Mouse (Mus musculus) lung, embryonic 14.5 days (tissue): ENCODE measurements at regions not wholly inside any gene's neighbourhood (a gene's known extent, or its start where the extent isn't known, plus 50 kb on each side); places are given as distances from the start of the nearest gene placed in this dataset.
A peak's percentile ranks its signal among the peaks of the same experiment; 100 is the strongest.

Experiments
- ATAC-seq: fragments of 200-750 bp; cut with Nextera tagmentation; 2 replicates; pipeline ENCODE4 v1.8.0; 2017; ENCODE audit warnings: mild to moderate bottlenecking, moderate TSS enrichment, moderate library complexity; ENCODE audit not compliant: insufficient read depth
- DNase-seq: peaks from one replicate; pipeline ENCODE4 v3.0.0-alpha.2; 2015
- H3K27ac ChIP-seq: fragments of 300-500 bp; sonication (generic); 2 replicates; pipeline ENCODE4 v1.5.1; 2014; ENCODE audit warnings: low read depth, mild to moderate bottlenecking, moderate library complexity
- H3K27me3 ChIP-seq: fragments of 300-500 bp; sonication (generic); 2 replicates; pipeline ENCODE4 v1.6.1; 2014; ENCODE audit warnings: low read length, control low read depth; ENCODE audit not compliant: insufficient read depth
- H3K36me3 ChIP-seq: fragments of 300-500 bp; sonication (generic); 2 replicates; pipeline ENCODE4 v1.6.1; 2014; ENCODE audit warnings: control low read depth; ENCODE audit not compliant: insufficient read depth
- H3K4me1 ChIP-seq: fragments of 300-500 bp; sonication (generic); 2 replicates; pipeline ENCODE4 v1.6.1; 2014; ENCODE audit warnings: antibody characterized with exemption, control low read depth; ENCODE audit not compliant: insufficient read depth
- H3K4me2 ChIP-seq: fragments of 300-500 bp; sonication (generic); 2 replicates; pipeline ENCODE4 v1.6.1; 2014; ENCODE audit warnings: mild to moderate bottlenecking
- H3K4me3 ChIP-seq: fragments of 300-500 bp; sonication (generic); 2 replicates; pipeline ENCODE4 v1.5.1; 2014; ENCODE audit warnings: low read depth, low read length
- H3K9ac ChIP-seq: fragments of 300-500 bp; sonication (generic); 2 replicates; pipeline ENCODE4 v1.6.1; 2014
- H3K9me3 ChIP-seq: fragments of 300-500 bp; sonication (generic); 2 replicates; pipeline ENCODE4 v1.6.1; 2016; ENCODE audit warnings: low read depth, low read length, control low read depth
- CTCF ChIP-seq: IDR thresholded peaks from 2 replicates; pipeline ENCODE4 v1.5.1; 2016; ENCODE audit warnings: antibody characterized with exemption, low read depth
- WGBS: fragments of 180-500 bp; shearing (Covaris S2); extraction: QIAGEN DNeasy Blood & Tissue Kit; methylation state at CpG from one replicate; pipeline ENCODE4 v1.1.7; 2014; 5-methylcytosine and 5-hydroxymethylcytosine counted together

DNA sequence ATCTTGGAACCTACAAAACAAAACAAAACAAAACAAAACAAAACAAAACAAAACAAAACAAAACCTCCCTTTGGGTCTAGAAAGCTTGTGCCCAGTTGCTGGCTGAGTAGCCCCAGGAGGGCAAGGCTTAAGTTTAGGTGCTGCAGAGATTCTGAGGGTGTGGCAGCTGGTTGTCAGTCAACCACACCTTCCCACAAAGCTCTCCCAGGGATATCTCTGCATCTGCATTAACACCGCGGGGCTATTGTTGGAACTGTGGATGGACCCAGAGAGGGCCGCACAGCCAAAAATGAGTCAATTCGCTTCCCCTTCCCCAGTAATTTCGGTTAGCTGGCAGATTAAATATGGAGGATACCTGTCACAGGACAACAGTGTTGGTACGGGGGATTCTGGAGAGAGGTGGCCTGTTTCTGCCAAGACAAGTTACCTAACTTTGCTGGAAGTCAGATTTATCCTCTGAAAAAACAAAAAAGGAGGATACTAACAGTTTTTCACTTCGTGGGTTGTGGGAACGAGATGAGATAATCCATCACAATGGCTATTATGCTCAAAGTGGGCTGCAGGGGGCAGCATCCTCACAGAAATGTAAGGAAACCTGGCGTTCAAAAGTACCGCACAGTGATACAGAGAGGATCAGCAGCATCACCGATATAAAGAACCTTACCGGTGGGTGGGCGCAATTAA is 96.7 kb downstream of the 1500009L16Rik start:
- peak; percentile 21; the same call in 1 of the 2 replicates for ATAC-seq
- H3K27me3 ChIP-seq = no peaks in the 10 kb centered on the region

DNA sequence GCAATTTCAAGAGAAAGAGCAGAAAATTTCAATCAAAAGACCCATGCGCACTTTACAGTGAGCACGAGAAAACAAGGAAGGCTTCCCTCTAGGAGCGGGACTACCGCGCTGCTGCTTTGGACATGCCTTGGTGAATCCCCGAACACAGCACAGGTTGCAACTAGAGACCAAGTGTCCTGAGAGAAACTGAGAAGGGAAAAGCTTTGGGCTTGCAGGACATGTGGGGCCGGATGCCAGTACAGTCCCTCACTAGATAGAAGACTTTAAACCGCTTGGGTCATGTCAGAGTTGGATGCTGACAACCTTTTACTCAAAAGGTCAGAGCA is 97.2 kb downstream of the 1500009L16Rik start:
- H3K27me3 ChIP-seq = no peaks in the 10 kb centered on the region
- H3K4me2 ChIP-seq = no peak overlapping the region
- H3K27ac ChIP-seq = no peak overlapping the region
- H3K36me3 ChIP-seq = no peaks in the 10 kb centered on the region
- H3K9ac ChIP-seq = no peak overlapping the region
- H3K4me3 ChIP-seq = no peak overlapping the region
- no peaks in the 10 kb centered on the region for H3K9me3 ChIP-seq
- no peaks in the 10 kb centered on the region for H3K4me1 ChIP-seq
- DNase-seq (no peak), ATAC-seq (no peak)
- 74% methylated on average over 8 of the region's 8 CpGs for WGBS
- TF ChIP-seq CTCF = no peak

More for the DNA sequence above, 96.7 kb downstream of the 1500009L16Rik start:
- Histone ChIP-seq H3K4me2 (peak overlapping the region; percentile 19; the same call in 1 of the 2 replicates), H3K4me3 (no peak overlapping the region), H3K9ac (no peak overlapping the region), H3K4me1 (no peaks in the 10 kb centered on the region), H3K27ac (no peak overlapping the region), H3K9me3 (no peaks in the 10 kb centered on the region), H3K36me3 (no peaks in the 10 kb centered on the region)
- peak; percentile 94 for DNase-seq
- 10% methylated on average over 13 of the region's 13 CpGs for WGBS
- TF ChIP-seq CTCF = peak; percentile 84

DNA sequence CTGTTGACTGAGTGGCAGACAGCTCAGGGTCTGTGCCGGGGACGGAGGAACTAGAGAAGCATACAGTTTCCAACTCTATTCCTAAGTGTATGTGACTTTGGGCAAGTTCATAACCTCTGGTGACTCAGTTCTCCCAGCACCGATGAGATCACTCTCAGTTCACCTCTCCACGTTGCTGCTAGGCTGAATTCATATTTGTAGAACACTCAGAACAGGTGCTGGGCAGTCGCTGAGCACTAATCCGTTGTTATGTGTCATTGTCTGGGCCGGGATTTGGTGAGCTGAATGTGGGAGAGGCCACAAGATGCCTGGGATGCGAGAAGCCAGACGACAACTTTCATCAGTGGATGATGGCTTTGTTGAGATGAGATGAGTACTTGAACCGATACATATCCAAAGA is 98.4 kb downstream of the 1500009L16Rik start:
- no peaks in the 10 kb centered on the region for H3K36me3 ChIP-seq
- ATAC-seq (no peak), DNase-seq (peak; percentile 24)
- no peak for TF ChIP-seq CTCF
- H3K27me3 ChIP-seq = no peaks in the 10 kb centered on the region
- H3K9me3 ChIP-seq = no peaks in the 10 kb centered on the region
- no peak overlapping the region for H3K27ac ChIP-seq
- WGBS = 54% methylated on average over 10 of the region's 10 CpGs
- H3K4me1 ChIP-seq = no peaks in the 10 kb centered on the region
- no peak overlapping the region for H3K4me2 ChIP-seq
- no peak overlapping the region for H3K9ac ChIP-seq
- H3K4me3 ChIP-seq = no peak overlapping the region

DNA sequence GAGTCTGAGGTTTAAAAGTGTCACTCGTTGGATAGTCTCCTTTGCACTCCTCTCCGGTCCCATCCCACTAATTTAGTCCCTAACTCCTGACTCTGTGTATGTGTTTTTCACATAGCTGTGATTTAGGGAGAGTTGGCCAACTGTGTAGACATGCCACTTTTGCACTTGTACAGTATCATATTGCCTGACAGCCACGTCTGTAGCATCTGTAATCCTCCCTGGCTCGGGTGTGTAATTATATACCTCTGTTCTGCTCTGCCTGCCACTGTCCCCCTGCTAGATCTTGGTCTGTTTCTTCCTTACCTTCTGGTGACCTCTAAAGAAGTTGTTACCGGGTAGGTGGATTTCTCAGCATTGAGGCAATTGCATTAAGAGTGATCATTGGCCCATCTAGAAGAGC is 103.4 kb downstream of the 1500009L16Rik start:
- TF ChIP-seq CTCF = no peak

DNA sequence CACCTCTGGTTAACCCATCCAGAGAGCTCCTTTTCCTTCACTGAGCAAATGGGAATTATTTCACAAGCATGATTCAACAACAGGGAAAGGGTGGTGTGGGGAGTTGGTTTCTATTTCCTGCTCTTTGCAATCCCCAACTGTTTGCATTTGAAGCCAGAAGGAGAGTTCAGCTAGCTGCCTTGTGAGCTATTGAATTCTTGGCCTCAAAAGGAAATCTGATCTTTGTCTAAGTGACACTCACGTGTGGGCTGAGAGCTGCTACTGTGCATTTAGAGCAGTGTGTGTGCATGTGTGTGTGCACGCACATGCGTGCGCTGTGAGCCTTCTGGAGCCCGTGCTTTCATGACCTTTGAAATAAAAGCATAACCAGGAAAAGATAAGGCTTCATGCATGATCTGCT is 113.7 kb downstream of the 1500009L16Rik start:
- H3K27ac ChIP-seq = peak overlapping the region; percentile 75
- DNase-seq (peak; percentile 61), ATAC-seq (no peak)
- no peak overlapping the region for H3K4me2 ChIP-seq
- TF ChIP-seq CTCF = no peak
- H3K4me3 ChIP-seq = no peak overlapping the region
- H3K9ac ChIP-seq = no peak overlapping the region
- 39% methylated on average over 5 of the region's 5 CpGs for WGBS
- H3K36me3 ChIP-seq = no peaks in the 10 kb centered on the region
- H3K9me3 ChIP-seq = no peaks in the 10 kb centered on the region
- H3K27me3 ChIP-seq = no peaks in the 10 kb centered on the region
- peaks cover 7% of the 10 kb centered on the region; the same call in 1 of the 2 replicates for H3K4me1 ChIP-seq

More for the DNA sequence above, 103.4 kb downstream of the 1500009L16Rik start:
- WGBS = 81% methylated on average over 5 of the region's 5 CpGs
- Histone ChIP-seq H3K9me3 (no peaks in the 10 kb centered on the region), H3K4me2 (no peak overlapping the region), H3K9ac (no peak overlapping the region), H3K4me3 (no peak overlapping the region), H3K27me3 (no peaks in the 10 kb centered on the region), H3K27ac (no peak overlapping the region), H3K36me3 (no peaks in the 10 kb centered on the region), H3K4me1 (no peaks in the 10 kb centered on the region)
- no peak for DNase-seq
- ATAC-seq = no peak

DNA sequence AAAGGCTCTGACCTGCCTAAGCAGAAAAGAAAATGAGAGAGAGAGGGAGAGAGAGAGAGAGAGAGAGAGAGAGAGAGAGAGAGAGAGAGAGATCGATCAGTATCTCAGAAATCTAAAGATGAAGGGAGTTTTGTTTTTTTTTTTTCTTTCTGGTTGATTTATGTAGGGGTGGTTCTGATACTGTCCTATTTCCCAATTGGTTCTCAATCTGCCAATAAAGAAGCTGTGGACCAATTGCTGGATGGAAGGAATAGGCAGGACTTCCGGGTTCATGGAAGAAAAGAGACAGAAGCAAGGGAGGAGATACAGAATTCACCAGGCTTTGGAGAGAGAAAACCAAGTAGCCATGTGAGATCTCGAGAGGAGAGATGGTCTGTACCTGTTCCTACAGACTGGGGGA is 117.6 kb downstream of the 1500009L16Rik start:
- Histone ChIP-seq H3K4me2 (no peak overlapping the region), H3K9me3 (no peaks in the 10 kb centered on the region; the same call in 1 of the 2 replicates), H3K4me1 (peaks cover 7% of the 10 kb centered on the region; the same call in 1 of the 2 replicates), H3K9ac (no peak overlapping the region), H3K4me3 (no peak overlapping the region), H3K27me3 (no peaks in the 10 kb centered on the region), H3K36me3 (no peaks in the 10 kb centered on the region), H3K27ac (no peak overlapping the region)
- no peak for DNase-seq
- ATAC-seq = no peak
- no peak for TF ChIP-seq CTCF
- 69% methylated on average over 3 of the region's 3 CpGs for WGBS

DNA sequence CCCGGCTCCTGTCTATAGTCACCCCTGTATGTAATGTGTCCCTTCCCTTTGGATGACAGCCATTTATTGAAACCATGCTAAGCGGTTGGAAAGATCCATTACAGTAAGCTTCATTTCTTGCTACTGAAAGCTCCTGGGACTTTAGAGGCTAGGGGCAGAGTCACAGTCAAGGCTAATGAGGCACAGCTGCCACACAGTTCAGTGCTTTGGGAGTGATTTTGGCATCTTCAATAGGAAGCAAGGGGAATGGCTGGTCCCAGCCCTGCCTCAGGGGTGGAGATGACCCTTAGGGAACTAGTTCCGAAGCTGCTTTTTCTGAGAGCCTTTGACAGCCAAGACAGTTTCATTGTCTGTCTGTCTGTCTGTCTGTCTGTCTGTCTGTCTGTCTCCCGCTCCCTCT is 128.2 kb downstream of the 1500009L16Rik start:
- H3K4me2 ChIP-seq = no peak overlapping the region
- no peak for TF ChIP-seq CTCF
- H3K27ac ChIP-seq = no peak overlapping the region
- H3K27me3 ChIP-seq = no peaks in the 10 kb centered on the region
- no peak overlapping the region for H3K4me3 ChIP-seq
- no peak overlapping the region for H3K9ac ChIP-seq
- no peaks in the 10 kb centered on the region for H3K36me3 ChIP-seq
- DNase-seq (peak; percentile 11), ATAC-seq (no peak)
- no peaks in the 10 kb centered on the region for H3K9me3 ChIP-seq
- 0 out of 2 replicates have a peak, but pooled peaks cover 5% of the 10 kb centered on the region for H3K4me1 ChIP-seq
- 67% methylated on average over 4 of the region's 4 CpGs for WGBS
